Mouse (Mus musculus): ENCODE measurements around the gene Cacnb3. TPM values are rescaled to one million over a fixed set of nuclear protein-coding genes. Genes with fewer than 3 reads are reported as not detected.
A peak's percentile ranks its signal among the peaks of the same experiment; 100 is the strongest.

The Cacnb3 gene
- total and polyA plus RNA-seq, 2 experiments from 2014 or later, result 139 to 191 TPM

DNA sequence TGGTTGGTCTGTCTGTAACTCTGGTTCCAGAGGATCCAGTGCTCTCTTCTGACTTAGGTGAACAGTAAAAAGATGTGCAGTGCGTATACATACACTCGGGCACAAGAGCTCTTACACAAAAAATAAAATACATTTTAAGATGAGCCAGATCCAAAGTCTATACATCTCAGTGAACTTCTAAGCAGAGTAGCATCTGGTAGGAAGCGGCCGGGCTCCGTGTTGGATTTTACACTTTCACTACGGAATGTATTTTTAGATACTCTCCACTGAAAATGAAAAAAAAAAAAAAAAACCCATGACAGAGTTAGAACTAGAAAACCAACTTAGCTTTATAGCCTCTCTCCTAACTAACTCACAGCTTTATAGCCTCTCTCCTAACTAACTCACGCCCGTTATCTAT is 50.0 kb downstream of the Cacnb3 start:
- Histone ChIP-seq H3K9me3 (ENCODE audit: low read length) (no peaks in the 10 kb centered on the region), H3K36me3 (ENCODE audit: insufficient read depth) (no peaks in the 10 kb centered on the region), H3K4me2 (ENCODE audit: low read depth) (no peak overlapping the region), H3K27me3 (ENCODE audit: insufficient read depth, low read length) (no peaks in the 10 kb centered on the region), H3K4me3 (ENCODE audit: low read depth, low read length) (no peak overlapping the region), H3K4me1 (ENCODE audit: insufficient read depth) (no peaks in the 10 kb centered on the region), H3K27ac (ENCODE audit: low read depth, low read length) (no peak overlapping the region), H3K9ac (no peak overlapping the region)
- 82% methylated on average over 8 of the region's 8 CpGs for WGBS
- ATAC-seq, result no peak
- peak; percentile 17 for DNase-seq
- TF ChIP-seq CTCF (IDR thresholded peaks at IDR 0.05; ENCODE audit: low read depth), result no peak

DNA sequence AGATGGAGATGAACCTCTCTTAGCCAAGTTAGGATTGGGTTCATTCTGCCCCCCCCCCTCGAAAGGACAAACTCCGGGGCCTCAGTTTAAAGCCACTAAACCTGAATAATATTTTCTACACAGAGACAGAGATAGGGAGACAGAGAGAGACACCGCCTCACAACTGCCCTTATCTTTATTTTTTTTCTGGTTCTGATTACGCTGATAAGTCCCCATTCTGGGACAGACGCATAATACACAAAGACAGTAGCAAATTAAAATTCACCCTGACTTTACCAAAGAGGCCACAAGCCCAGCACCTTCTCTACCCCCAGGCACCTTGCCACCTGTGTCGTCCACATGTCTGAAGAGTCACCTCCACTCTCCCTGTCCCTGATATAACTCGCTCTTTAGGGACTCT is 51.0 kb downstream of the Cacnb3 start:
- TF ChIP-seq CTCF (IDR thresholded peaks at IDR 0.05; ENCODE audit: low read depth), result no peak
- WGBS, result 86% methylated on average over 7 of the region's 7 CpGs
- no peak overlapping the region for H3K4me3 ChIP-seq (ENCODE audit: low read depth, low read length)
- H3K27me3 ChIP-seq (ENCODE audit: insufficient read depth, low read length), result no peaks in the 10 kb centered on the region
- no peaks in the 10 kb centered on the region for H3K9me3 ChIP-seq (ENCODE audit: low read length)
- H3K36me3 ChIP-seq (ENCODE audit: insufficient read depth), result no peaks in the 10 kb centered on the region
- DNase-seq, result no peak
- ATAC-seq, result no peak
- no peak overlapping the region for H3K4me2 ChIP-seq (ENCODE audit: low read depth)
- no peak overlapping the region for H3K9ac ChIP-seq
- no peaks in the 10 kb centered on the region for H3K4me1 ChIP-seq (ENCODE audit: insufficient read depth)
- no peak overlapping the region for H3K27ac ChIP-seq (ENCODE audit: low read depth, low read length)

DNA sequence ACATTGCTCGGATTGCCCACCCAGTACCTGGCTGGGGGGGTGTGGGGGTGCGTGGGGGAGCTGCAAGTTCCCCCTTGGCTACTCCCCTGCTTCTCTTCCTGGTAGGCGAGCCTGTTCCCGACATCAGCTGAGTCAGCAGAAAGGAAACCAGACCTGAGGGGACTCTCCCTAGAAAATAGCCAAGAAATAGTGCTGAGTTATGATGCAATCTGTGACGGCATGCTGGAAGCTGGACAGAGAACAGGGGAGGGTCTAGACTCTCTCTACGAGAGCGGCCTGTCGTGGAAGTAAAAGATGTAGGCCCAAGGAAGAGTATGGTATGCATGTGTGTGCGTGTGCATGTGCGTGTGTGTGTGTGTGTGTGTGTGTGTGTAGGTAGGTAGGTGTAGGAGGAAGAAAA is 52.5 kb downstream of the Cacnb3 start:
- H3K27me3 ChIP-seq (ENCODE audit: insufficient read depth, low read length), result no peaks in the 10 kb centered on the region
- WGBS, result 79% methylated on average over 10 of the region's 10 CpGs
- no peak overlapping the region for H3K4me2 ChIP-seq (ENCODE audit: low read depth)
- no peak for DNase-seq
- no peak for TF ChIP-seq CTCF (IDR thresholded peaks at IDR 0.05; ENCODE audit: low read depth)
- no peaks in the 10 kb centered on the region for H3K36me3 ChIP-seq (ENCODE audit: insufficient read depth)
- H3K4me1 ChIP-seq (ENCODE audit: insufficient read depth), result no peaks in the 10 kb centered on the region
- no peak overlapping the region for H3K9ac ChIP-seq
- no peaks in the 10 kb centered on the region for H3K9me3 ChIP-seq (ENCODE audit: low read length)
- ATAC-seq, result no peak
- H3K27ac ChIP-seq (ENCODE audit: low read depth, low read length), result no peak overlapping the region
- H3K4me3 ChIP-seq (ENCODE audit: low read depth, low read length), result no peak overlapping the region

DNA sequence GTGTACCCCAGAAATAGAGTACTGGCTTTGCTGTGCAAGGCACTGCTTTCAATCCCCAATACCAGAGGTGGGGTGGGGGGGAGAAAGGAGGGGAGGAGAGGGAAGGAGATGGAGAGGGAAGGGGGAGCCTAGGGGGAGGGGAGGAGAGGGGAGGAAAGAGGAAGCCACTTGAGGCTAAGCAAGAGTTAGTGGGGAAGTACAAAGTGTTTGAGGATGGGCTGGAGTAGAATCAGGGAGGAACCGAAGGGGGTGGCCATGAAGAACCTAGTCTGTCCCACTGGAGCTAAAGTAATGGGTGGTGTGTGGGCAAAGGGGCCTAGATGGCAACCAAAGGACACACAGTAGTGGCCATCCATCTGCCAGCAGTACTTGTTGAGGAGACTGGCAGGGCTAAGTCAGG is 53.1 kb downstream of the Cacnb3 start:
- H3K27me3 ChIP-seq (ENCODE audit: insufficient read depth, low read length), result no peaks in the 10 kb centered on the region
- no peak overlapping the region for H3K27ac ChIP-seq (ENCODE audit: low read depth, low read length)
- 89% methylated on average over 1 of the region's 1 CpGs for WGBS
- H3K4me1 ChIP-seq (ENCODE audit: insufficient read depth), result no peaks in the 10 kb centered on the region
- H3K36me3 ChIP-seq (ENCODE audit: insufficient read depth), result no peaks in the 10 kb centered on the region
- H3K4me2 ChIP-seq (ENCODE audit: low read depth), result no peak overlapping the region
- H3K4me3 ChIP-seq (ENCODE audit: low read depth, low read length), result no peak overlapping the region
- no peak for TF ChIP-seq CTCF (IDR thresholded peaks at IDR 0.05; ENCODE audit: low read depth)
- no peak for DNase-seq
- ATAC-seq, result no peak
- H3K9me3 ChIP-seq (ENCODE audit: low read length), result no peaks in the 10 kb centered on the region
- no peak overlapping the region for H3K9ac ChIP-seq

DNA sequence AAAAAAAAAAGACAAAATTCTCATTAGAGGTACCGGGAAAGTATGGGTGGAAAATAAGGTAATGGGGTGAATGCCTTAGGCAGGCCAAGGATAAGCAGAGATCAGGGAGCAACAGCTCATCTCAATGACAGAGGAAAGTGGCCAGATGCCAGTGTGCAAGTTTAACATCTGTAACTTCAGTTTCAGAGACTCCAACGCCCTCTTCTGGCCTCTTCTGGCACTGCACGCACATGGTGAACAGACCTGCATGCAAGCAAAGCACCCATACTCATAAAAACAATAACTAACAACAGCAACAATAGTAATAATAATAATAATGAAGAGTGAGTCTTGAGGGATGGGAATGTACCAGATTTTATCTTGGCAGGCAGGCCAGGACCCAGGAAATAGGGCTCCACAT is 55.3 kb downstream of the Cacnb3 start:
- peak; percentile 34 for TF ChIP-seq CTCF (IDR thresholded peaks at IDR 0.05; ENCODE audit: low read depth)

DNA sequence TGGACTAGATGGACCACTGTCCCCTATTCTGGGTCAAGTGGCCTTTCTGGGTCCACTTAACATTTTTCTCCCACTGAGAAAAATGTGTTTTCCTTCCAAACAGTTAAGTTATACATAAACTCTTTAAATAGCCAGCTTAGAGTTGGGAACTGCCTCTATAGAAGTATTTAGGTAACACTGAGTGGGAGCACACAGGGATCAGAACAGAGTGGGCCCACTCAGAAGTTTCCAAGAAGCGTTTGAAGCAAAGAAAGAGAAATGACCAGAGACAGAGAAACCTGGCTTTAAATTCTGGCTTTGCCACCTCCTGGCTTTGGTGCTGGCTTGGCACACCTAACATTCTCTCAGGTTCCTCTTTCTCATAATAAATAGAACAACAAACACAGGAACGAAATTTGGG is 59.0 kb downstream of the Cacnb3 start:
- Histone ChIP-seq H3K9me3 (ENCODE audit: low read length) (no peaks in the 10 kb centered on the region), H3K27ac (ENCODE audit: low read depth, low read length) (no peak overlapping the region), H3K4me3 (ENCODE audit: low read depth, low read length) (no peak overlapping the region), H3K4me1 (ENCODE audit: insufficient read depth) (0 out of 2 replicates have a peak, but pooled peaks cover 8% of the 10 kb centered on the region), H3K36me3 (ENCODE audit: insufficient read depth) (no peaks in the 10 kb centered on the region), H3K9ac (no peak overlapping the region), H3K4me2 (ENCODE audit: low read depth) (no peak overlapping the region), H3K27me3 (ENCODE audit: insufficient read depth, low read length) (no peaks in the 10 kb centered on the region)
- ATAC-seq (no peak), DNase-seq (no peak)
- TF ChIP-seq CTCF (IDR thresholded peaks at IDR 0.05; ENCODE audit: low read depth), result no peak
- WGBS, result 76% methylated on average over 2 of the region's 2 CpGs

More for the DNA sequence above, 55.3 kb downstream of the Cacnb3 start:
- no peak overlapping the region for H3K4me3 ChIP-seq (ENCODE audit: low read depth, low read length)
- ATAC-seq (no peak), DNase-seq (no peak)
- no peaks in the 10 kb centered on the region for H3K36me3 ChIP-seq (ENCODE audit: insufficient read depth)
- no peak overlapping the region for H3K4me2 ChIP-seq (ENCODE audit: low read depth)
- H3K9ac ChIP-seq, result no peak overlapping the region
- H3K4me1 ChIP-seq (ENCODE audit: insufficient read depth), result no peaks in the 10 kb centered on the region
- H3K9me3 ChIP-seq (ENCODE audit: low read length), result no peaks in the 10 kb centered on the region
- 71% methylated on average over 3 of the region's 3 CpGs for WGBS
- no peaks in the 10 kb centered on the region for H3K27me3 ChIP-seq (ENCODE audit: insufficient read depth, low read length)
- no peak overlapping the region for H3K27ac ChIP-seq (ENCODE audit: low read depth, low read length)

DNA sequence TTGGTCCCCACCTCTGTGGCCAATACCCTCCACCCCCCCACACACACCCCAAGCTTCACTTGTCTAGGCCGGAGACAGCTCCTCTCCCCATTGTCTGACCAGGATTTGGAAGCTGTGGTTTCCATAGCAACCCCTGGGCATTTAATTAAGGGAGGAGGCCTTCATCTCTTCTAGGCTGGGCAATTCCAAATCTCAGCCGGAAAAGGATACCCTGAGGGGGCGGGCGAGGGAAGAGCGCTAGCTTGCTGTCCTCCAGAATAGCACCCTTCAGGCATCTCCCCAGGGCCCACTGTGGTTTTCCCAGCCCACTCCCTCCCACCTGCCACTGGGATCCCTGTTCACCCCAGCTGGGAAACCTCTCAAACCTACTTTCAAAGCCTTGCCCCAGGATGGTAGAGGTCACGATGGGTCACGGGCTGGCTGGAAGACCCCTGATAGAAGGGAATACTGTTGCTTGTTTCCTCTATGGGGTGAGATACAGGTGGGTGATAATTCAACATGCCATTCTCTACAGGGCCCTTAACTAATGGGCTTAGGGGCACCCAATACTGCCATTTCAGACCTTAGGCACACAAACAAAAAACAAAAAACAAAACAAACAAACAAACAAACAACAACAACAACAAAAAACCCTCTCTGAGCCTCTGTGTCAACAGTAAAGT is 61.0 kb downstream of the Cacnb3 start:
- no peaks in the 10 kb centered on the region for H3K36me3 ChIP-seq (ENCODE audit: insufficient read depth)
- H3K4me2 ChIP-seq (ENCODE audit: low read depth), result no peak overlapping the region
- TF ChIP-seq CTCF (IDR thresholded peaks at IDR 0.05; ENCODE audit: low read depth), result no peak
- no peaks in the 10 kb centered on the region for H3K27me3 ChIP-seq (ENCODE audit: insufficient read depth, low read length)
- H3K9me3 ChIP-seq (ENCODE audit: low read length), result no peaks in the 10 kb centered on the region
- H3K9ac ChIP-seq, result 0 out of 2 replicates have a peak overlapping the region, but pooled peaks have one; percentile 6
- DNase-seq (peak; percentile 35), ATAC-seq (peak; percentile 42; the same call in 1 of the 2 replicates)
- H3K4me3 ChIP-seq (ENCODE audit: low read depth, low read length), result no peak overlapping the region
- H3K27ac ChIP-seq (ENCODE audit: low read depth, low read length), result no peak overlapping the region
- WGBS, result 13% methylated on average over 7 of the region's 7 CpGs
- 0 out of 2 replicates have a peak, but pooled peaks cover 8% of the 10 kb centered on the region for H3K4me1 ChIP-seq (ENCODE audit: insufficient read depth)
